Mouse (Mus musculus): Measurements from ENCODE around the gene Fcgr4.

The Fcgr4 gene

GRCm38 (mm10) chr1:171006905-171007304, 11.8 kb upstream of the Fcgr4 start:
- DNase-seq (ENCODE audit: extremely low read depth, low read depth, low spot score) = no peak

- DNase-seq (ENCODE audit: extremely low read depth, low read depth, low spot score) = no peak
Measured at GRCm38 (mm10) chr1:171011733-171012132, 7.0 kb upstream of the Fcgr4 start.

GRCm38 (mm10) chr1:171016676-171017356, 1.9 kb upstream of the Fcgr4 start:
- DNase-seq (ENCODE audit: extremely low read depth, low read depth, low spot score) = no peak

GRCm38 (mm10) chr1:171017468-171018158, 1.1 kb upstream of the Fcgr4 start:
- no peak for DNase-seq (ENCODE audit: extremely low read depth, low read depth, low spot score)

- DNase-seq (ENCODE audit: extremely low read depth, low read depth, low spot score) = no peak
Measured at GRCm38 (mm10) chr1:171019311-171019950, 711 bp downstream of the Fcgr4 start.

- DNase-seq (ENCODE audit: extremely low read depth, low read depth, low spot score) = no peak
Measured at GRCm38 (mm10) chr1:171031752-171032151, 13.0 kb downstream of the Fcgr4 start.

GRCm38 (mm10) chr1:171032691-171033090, 14.0 kb downstream of the Fcgr4 start:
- no peak for DNase-seq (ENCODE audit: extremely low read depth, low read depth, low spot score)

GRCm38 (mm10) chr1:171033196-171033595, 14.5 kb downstream of the Fcgr4 start:
- DNase-seq (ENCODE audit: extremely low read depth, low read depth, low spot score) = no peak

- DNase-seq (ENCODE audit: extremely low read depth, low read depth, low spot score) = no peak
Measured at GRCm38 (mm10) chr1:171033756-171034155, 15.0 kb downstream of the Fcgr4 start.

- no peak for DNase-seq (ENCODE audit: extremely low read depth, low read depth, low spot score)
Measured at GRCm38 (mm10) chr1:171034201-171034600, 15.5 kb downstream of the Fcgr4 start.

GRCm38 (mm10) chr1:171035611-171036010, 16.9 kb downstream of the Fcgr4 start:
- no peak for DNase-seq (ENCODE audit: extremely low read depth, low read depth, low spot score)

- DNase-seq (ENCODE audit: extremely low read depth, low read depth, low spot score) = no peak
Measured at GRCm38 (mm10) chr1:171036550-171037324, 18.0 kb downstream of the Fcgr4 start.

GRCm38 (mm10) chr1:171037861-171038721, 19.4 kb downstream of the Fcgr4 start:
- no peak for DNase-seq (ENCODE audit: extremely low read depth, low read depth, low spot score)

GRCm38 (mm10) chr1:171039135-171039534, 20.4 kb downstream of the Fcgr4 start:
- no peak for DNase-seq (ENCODE audit: extremely low read depth, low read depth, low spot score)

- DNase-seq (ENCODE audit: extremely low read depth, low read depth, low spot score) = no peak
Measured at GRCm38 (mm10) chr1:171039880-171040279, 21.2 kb downstream of the Fcgr4 start.

GRCm38 (mm10) chr1:171043594-171044153, 25.0 kb downstream of the Fcgr4 start:
- DNase-seq (ENCODE audit: extremely low read depth, low read depth, low spot score) = no peak

- no peak for DNase-seq (ENCODE audit: extremely low read depth, low read depth, low spot score)
Measured at GRCm38 (mm10) chr1:171044365-171045078, 25.8 kb downstream of the Fcgr4 start.

GRCm38 (mm10) chr1:171045079-171045465, 26.4 kb downstream of the Fcgr4 start:
- no peak for DNase-seq (ENCODE audit: extremely low read depth, low read depth, low spot score)

- no peak for DNase-seq (ENCODE audit: extremely low read depth, low read depth, low spot score)
Measured at GRCm38 (mm10) chr1:171046501-171046900, 27.8 kb downstream of the Fcgr4 start.
